Mouse (Mus musculus) heart, embryonic 15.5 days (tissue): Measurements from ENCODE around the gene E2f3. TPM values are rescaled to one million over a fixed set of nuclear protein-coding genes. Genes with fewer than 3 reads are reported as not detected.
A peak's percentile ranks its signal among the peaks of the same experiment; 100 is the strongest.

Experiments used
- ATAC-seq: fragments of 200-750 bp; cut with Nextera tagmentation; replicated peaks from 2 replicates; pipeline ENCODE4 v1.8.0; 2017; ENCODE audit warnings: low read depth, moderate TSS enrichment; ENCODE audit not compliant: insufficient number of reproducible peaks, insufficient read depth, low FRiP score
- H3K27ac ChIP-seq: fragments of 300-500 bp; sonication (generic); 2 replicates; pipeline ENCODE4 v1.5.1; 2015; ENCODE audit warnings: mild to moderate bottlenecking, inconsistent platforms
- H3K27me3 ChIP-seq: fragments of 300-500 bp; sonication (generic); 2 replicates; pipeline ENCODE4 v1.6.1; 2015; ENCODE audit warnings: inconsistent platforms
- H3K36me3 ChIP-seq: fragments of 300-500 bp; sonication (generic); 2 replicates; pipeline ENCODE4 v1.6.1; 2015; ENCODE audit warnings: mild to moderate bottlenecking, inconsistent platforms
- H3K4me1 ChIP-seq: fragments of 300-500 bp; sonication (generic); replicated peaks from 2 replicates; pipeline ENCODE4 v1.6.1; 2015; ENCODE audit warnings: inconsistent platforms
- H3K4me2 ChIP-seq: fragments of 300-500 bp; sonication (generic); 2 replicates; pipeline ENCODE4 v1.6.1; 2015; ENCODE audit warnings: inconsistent platforms, mild to moderate bottlenecking, moderate library complexity
- H3K4me3 ChIP-seq: fragments of 300-500 bp; sonication (generic); 2 replicates; pipeline ENCODE4 v1.5.1; 2015; ENCODE audit warnings: mild to moderate bottlenecking, inconsistent platforms
- H3K9ac ChIP-seq: fragments of 300-500 bp; sonication (generic); 2 replicates; pipeline ENCODE4 v1.6.1; 2015; ENCODE audit warnings: mild to moderate bottlenecking, inconsistent platforms
- H3K9me3 ChIP-seq: fragments of 300-500 bp; sonication (generic); replicated peaks from 2 replicates; pipeline ENCODE4 v1.6.1; 2016; ENCODE audit warnings: inconsistent platforms
- WGBS: fragments of 180-500 bp; shearing (Covaris S2); methylation state at CpG from one replicate; pipeline ENCODE4 v1.1.7; 2015; ENCODE audit warnings: mixed read lengths; 5-methylcytosine and 5-hydroxymethylcytosine counted together
- polyA plus RNA-seq: library from polyadenylated mRNA; unstranded; fragments of >200 nt; fragmentation: Nextera tagmentation; extraction: Ambion mirVana; gene quantifications from 2 replicates; pipeline ENCODE4 v1.2.1, GENCODE M21; 2015

E2f3 gene
- polyA plus RNA-seq, 1 experiment from 2014 or later = 6.9 TPM

DNA sequence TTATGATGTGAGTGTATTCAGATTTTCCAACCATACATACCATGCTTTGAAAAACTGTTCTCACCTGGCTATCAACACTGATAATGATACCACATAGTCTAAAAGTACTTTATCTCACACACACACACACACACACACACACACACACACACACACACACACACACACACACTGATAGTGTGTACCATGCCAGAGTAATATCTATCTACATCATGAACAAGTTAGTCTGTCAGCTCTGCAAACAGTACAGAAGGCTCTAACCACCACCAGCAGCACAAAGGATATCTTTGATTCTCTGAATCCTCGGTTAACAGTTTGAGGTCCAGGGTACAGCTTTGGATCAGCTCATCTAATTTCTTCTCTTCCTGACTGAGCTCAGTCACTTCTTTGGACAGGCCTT, 69.3 kb downstream of the E2f3 start:
- WGBS = 44% methylated on average over 1 of the region's 1 CpGs
- no peaks in the 10 kb centered on the region for H3K27me3 ChIP-seq
- H3K9me3 ChIP-seq = no peaks in the 10 kb centered on the region
- no peak overlapping the region for H3K9ac ChIP-seq
- 0 out of 2 replicates have a peak, but pooled peaks have one; percentile 7 for ATAC-seq
- H3K4me2 ChIP-seq = no peak overlapping the region
- peaks cover 33% of the 10 kb centered on the region for H3K36me3 ChIP-seq
- H3K4me1 ChIP-seq = 0 out of 2 replicates have a peak, but pooled peaks cover 2% of the 10 kb centered on the region
- peak overlapping the region; percentile 9 for H3K27ac ChIP-seq
- no peak overlapping the region for H3K4me3 ChIP-seq

DNA sequence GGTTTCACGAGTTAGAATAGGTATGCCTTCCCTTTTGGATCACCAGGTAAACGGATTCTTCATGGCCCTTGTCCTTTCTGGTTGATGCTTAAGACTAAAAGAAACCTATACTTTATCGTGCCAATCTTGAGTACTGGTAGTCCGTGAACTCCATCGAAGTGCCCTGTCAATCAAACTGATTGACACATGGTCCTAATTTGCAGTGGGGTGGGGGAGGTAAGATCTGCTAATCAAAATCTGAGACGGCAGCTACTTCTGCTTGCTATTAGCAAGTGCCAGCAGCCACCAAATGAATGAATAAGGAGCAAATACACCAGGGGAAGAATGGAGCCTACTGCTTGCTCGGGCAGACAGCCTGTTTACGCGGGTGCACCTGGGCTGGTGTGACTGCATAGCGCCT, 72.3 kb downstream of the E2f3 start:
- Histone ChIP-seq H3K9ac (no peak overlapping the region), H3K36me3 (peaks cover 56% of the 10 kb centered on the region), H3K4me2 (no peak overlapping the region), H3K4me3 (no peak overlapping the region), H3K9me3 (no peaks in the 10 kb centered on the region), H3K4me1 (0 out of 2 replicates have a peak, but pooled peaks cover 2% of the 10 kb centered on the region), H3K27ac (no peak overlapping the region), H3K27me3 (no peaks in the 10 kb centered on the region)
- ATAC-seq = no peak
- 86% methylated on average over 10 of the region's 10 CpGs for WGBS

DNA sequence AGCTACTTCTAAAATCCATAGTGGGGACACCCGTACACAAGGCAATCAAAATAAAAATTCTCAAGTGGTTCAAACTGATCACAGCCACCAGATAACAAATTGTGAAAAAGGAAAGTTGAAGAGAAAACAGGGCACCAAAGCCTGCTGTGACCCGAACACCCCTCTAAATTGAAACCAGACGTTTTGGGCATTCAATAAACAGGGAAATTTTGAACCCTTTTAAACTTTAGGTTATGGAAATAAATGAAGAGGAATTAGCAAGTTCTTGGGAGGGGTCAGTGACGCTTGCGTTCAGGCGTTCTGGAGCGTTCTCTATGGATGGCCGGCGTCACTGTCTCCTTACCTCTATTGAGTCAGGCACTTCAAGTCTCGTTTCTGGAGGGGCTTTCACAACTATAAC, 72.8 kb downstream of the E2f3 start:
- Histone ChIP-seq H3K9ac (no peak overlapping the region), H3K4me1 (0 out of 2 replicates have a peak, but pooled peaks cover 2% of the 10 kb centered on the region), H3K9me3 (no peaks in the 10 kb centered on the region), H3K4me2 (no peak overlapping the region), H3K36me3 (peaks cover 60% of the 10 kb centered on the region), H3K4me3 (no peak overlapping the region), H3K27me3 (no peaks in the 10 kb centered on the region), H3K27ac (no peak overlapping the region)
- WGBS = 89% methylated on average over 10 of the region's 10 CpGs
- no peak for ATAC-seq

DNA sequence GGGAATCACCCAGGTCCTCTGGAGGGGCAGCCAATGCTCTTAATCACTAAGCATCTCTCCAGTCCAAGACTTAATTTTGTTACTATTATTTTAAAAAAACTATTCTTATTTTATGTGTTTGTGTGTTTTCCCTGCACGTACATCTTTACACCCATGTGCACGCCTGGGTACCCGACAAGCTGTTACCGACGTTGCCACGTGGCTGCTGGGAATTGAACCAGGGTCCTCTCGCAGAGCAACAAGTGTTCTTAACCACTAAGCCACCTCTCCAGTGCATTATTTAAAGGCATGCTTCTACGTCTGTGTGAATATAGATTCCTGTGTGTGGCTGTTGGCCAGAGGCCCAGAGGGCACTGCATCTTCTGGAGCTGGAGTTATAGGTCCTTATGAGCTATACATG, 73.6 kb downstream of the E2f3 start:
- no peak for ATAC-seq
- 93% methylated on average over 8 of the region's 8 CpGs for WGBS
- Histone ChIP-seq H3K36me3 (peaks cover 63% of the 10 kb centered on the region), H3K27me3 (no peaks in the 10 kb centered on the region), H3K4me1 (0 out of 2 replicates have a peak, but pooled peaks cover 2% of the 10 kb centered on the region), H3K9ac (no peak overlapping the region), H3K9me3 (no peaks in the 10 kb centered on the region), H3K27ac (no peak overlapping the region), H3K4me3 (no peak overlapping the region), H3K4me2 (no peak overlapping the region)

DNA sequence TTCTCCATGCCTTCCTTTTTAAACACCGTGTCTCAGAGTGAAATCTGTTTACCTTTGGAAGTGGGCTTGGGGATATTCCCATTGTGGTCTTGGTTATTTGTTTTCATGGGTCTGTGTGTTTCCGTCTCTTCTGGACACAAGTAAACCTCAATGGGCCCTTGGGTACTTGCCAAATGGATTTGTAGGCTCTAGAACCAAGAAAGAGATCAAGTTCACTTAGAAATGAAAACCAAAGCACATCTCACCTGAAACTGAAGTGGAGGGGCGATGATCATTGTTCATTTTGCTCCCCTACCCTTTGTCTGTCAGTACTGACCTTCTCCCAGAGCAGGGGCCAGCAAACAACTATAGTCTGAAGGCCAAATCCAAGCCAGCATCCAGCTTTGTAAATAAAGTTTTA, 74.7 kb downstream of the E2f3 start:
- no peak overlapping the region for H3K4me3 ChIP-seq
- 94% methylated on average over 3 of the region's 3 CpGs for WGBS
- no peaks in the 10 kb centered on the region for H3K27me3 ChIP-seq
- H3K4me1 ChIP-seq = no peaks in the 10 kb centered on the region
- peaks cover 69% of the 10 kb centered on the region for H3K36me3 ChIP-seq
- H3K27ac ChIP-seq = no peak overlapping the region
- H3K9me3 ChIP-seq = no peaks in the 10 kb centered on the region
- no peak overlapping the region for H3K4me2 ChIP-seq
- H3K9ac ChIP-seq = no peak overlapping the region
- no peak for ATAC-seq

DNA sequence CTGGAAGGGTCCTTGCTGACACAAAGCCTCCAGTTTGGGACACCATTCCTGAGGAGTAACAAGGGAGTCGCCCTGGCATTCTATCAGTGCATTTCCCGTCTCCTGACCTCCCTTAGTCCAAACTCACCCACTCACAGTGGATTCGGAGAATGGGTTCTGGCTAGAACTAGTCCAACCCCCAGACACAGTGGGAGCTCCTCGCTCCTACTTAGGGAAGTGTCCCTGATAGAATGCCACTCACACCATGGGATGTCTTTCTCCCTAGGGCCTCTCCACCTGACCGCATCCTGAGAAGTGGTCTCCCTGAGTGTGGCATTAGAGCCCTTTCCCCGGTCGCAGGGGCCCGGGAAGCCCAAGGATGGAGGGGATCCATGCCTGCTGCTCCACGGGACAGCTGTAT, 77.4 kb downstream of the E2f3 start:
- Histone ChIP-seq H3K4me2 (no peak overlapping the region), H3K9me3 (peaks cover 7% of the 10 kb centered on the region; the same call in 1 of the 2 replicates), H3K27me3 (no peaks in the 10 kb centered on the region), H3K4me3 (no peak overlapping the region), H3K27ac (no peak overlapping the region), H3K9ac (no peak overlapping the region), H3K36me3 (peaks cover 76% of the 10 kb centered on the region), H3K4me1 (no peaks in the 10 kb centered on the region)
- ATAC-seq = no peak
- WGBS = 90% methylated on average over 9 of the region's 9 CpGs

DNA sequence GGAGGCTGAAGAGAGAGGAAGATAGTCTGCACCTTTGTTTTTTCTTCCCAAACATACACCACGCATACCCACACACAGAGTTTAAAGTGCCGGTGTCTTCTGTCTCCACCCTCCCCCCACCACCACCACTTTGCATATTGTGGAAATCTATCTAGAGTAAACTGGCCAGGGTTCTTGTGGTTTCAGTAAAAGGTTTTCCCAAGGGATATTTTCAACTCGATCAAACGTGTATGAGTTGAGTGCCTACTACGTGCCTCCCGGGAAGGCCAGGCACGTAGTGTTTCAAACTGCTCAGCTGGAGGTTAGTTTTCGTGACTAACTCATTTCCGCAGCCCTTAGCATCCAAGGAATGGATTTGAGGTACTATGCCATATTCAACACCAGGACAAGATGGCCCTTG, 77.9 kb downstream of the E2f3 start:
- 92% methylated on average over 9 of the region's 9 CpGs for WGBS
- H3K4me3 ChIP-seq = no peak overlapping the region
- peaks cover 7% of the 10 kb centered on the region; the same call in 1 of the 2 replicates for H3K9me3 ChIP-seq
- no peaks in the 10 kb centered on the region for H3K4me1 ChIP-seq
- ATAC-seq = no peak
- peaks cover 71% of the 10 kb centered on the region for H3K36me3 ChIP-seq
- no peak overlapping the region for H3K9ac ChIP-seq
- no peak overlapping the region for H3K27ac ChIP-seq
- no peak overlapping the region for H3K4me2 ChIP-seq
- H3K27me3 ChIP-seq = no peaks in the 10 kb centered on the region

DNA sequence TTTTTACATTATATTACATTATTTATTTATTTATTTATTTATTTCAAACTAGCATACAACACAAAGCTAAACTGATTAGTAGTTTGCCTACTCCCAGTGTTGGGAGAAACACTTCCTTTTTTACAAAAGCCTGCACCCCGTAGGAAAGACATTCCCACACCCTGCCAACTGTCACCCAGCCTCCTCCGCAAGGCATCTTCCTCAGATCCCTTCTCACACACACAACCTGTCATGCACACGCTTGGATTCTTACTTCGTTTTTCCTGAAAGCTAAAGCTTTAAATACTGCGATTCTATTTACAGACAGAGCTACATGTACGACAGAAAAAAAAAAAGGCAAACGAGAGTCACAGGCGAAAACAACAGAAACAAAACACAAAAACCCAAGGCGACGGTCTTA, 79.1 kb downstream of the E2f3 start:
- WGBS = 92% methylated on average over 10 of the region's 10 CpGs
- peaks cover 7% of the 10 kb centered on the region; the same call in 1 of the 2 replicates for H3K9me3 ChIP-seq
- H3K27ac ChIP-seq = no peak overlapping the region
- H3K4me1 ChIP-seq = no peaks in the 10 kb centered on the region
- no peaks in the 10 kb centered on the region for H3K27me3 ChIP-seq
- H3K9ac ChIP-seq = no peak overlapping the region
- peaks cover 62% of the 10 kb centered on the region for H3K36me3 ChIP-seq
- ATAC-seq = no peak
- no peak overlapping the region for H3K4me3 ChIP-seq
- no peak overlapping the region for H3K4me2 ChIP-seq

DNA sequence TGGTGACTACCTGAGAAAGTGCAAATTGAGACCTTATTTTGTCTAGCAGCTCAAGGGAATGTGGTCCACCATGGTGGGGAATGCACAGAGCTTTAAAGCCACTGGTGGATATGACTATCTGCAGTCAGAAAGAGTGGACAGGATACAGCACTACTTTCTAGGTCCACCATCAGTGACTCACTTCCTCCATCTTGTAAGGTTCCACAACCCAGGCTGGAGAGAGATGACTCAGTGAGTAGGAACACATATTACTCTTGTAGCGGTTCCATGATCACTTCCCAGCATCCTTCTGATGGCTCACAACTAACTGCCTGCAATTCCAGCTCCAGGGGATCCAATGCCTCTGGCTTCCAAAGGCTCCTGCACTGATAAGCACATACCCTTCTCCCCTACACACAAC, 82.5 kb downstream of the E2f3 start:
- Histone ChIP-seq H3K4me2 (no peak overlapping the region), H3K4me1 (no peaks in the 10 kb centered on the region), H3K36me3 (peaks cover 31% of the 10 kb centered on the region), H3K9me3 (peaks cover 7% of the 10 kb centered on the region; the same call in 1 of the 2 replicates), H3K27ac (no peak overlapping the region), H3K27me3 (no peaks in the 10 kb centered on the region), H3K4me3 (no peak overlapping the region), H3K9ac (no peak overlapping the region)
- WGBS = 83% methylated on average over 1 of the region's 1 CpGs
- ATAC-seq = no peak

DNA sequence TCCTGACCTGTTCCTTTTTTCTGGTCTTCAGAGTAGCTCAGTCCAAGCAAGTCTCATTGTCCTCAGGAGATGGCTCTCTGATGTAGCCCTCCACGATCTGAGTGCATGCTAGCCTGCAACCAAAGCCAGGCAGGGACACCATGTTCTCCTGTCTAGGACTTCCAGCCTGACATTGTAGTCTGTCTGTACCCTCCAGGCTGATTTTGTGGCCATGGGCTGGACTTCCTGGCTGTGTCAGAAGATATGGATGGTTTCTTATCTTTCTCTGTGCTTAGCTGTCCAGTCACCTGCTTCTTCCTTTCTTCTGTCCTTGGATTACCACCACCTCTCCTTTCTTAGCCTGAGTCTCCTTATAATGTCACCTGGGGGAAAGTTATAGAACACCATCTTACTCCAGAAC, 83.2 kb downstream of the E2f3 start:
- 89% methylated on average over 1 of the region's 1 CpGs for WGBS
- Histone ChIP-seq H3K27me3 (no peaks in the 10 kb centered on the region), H3K9me3 (peaks cover 7% of the 10 kb centered on the region; the same call in 1 of the 2 replicates), H3K4me1 (no peaks in the 10 kb centered on the region), H3K4me3 (no peak overlapping the region), H3K9ac (no peak overlapping the region), H3K27ac (no peak overlapping the region), H3K4me2 (no peak overlapping the region), H3K36me3 (peaks cover 24% of the 10 kb centered on the region)
- ATAC-seq = no peak

DNA sequence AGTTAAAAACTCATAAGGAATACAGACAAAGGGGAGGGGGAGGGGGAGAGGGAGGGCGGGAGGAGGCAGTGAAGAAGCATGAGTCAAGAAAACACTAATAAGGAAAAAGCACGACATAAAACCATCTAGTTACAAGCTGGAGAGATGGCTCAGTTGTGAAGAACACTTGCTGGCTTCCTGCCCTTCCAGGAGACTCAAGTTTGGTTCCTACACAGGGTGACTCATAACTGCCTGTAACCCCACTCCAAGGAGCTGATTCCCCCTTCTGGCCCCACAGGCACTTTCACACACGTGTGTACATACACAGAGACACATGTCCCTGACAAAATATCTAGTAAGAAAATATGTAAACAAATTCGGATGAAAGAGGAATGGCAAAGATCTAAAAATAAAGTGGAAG, 84.2 kb downstream of the E2f3 start:
- H3K27me3 ChIP-seq = no peaks in the 10 kb centered on the region
- peaks cover 15% of the 10 kb centered on the region for H3K36me3 ChIP-seq
- ATAC-seq = no peak
- no peak overlapping the region for H3K9ac ChIP-seq
- H3K4me1 ChIP-seq = no peaks in the 10 kb centered on the region
- no peak overlapping the region for H3K27ac ChIP-seq
- H3K4me2 ChIP-seq = no peak overlapping the region
- WGBS = 67% methylated on average over 4 of the region's 4 CpGs
- no peak overlapping the region for H3K4me3 ChIP-seq
- peaks cover 7% of the 10 kb centered on the region; the same call in 1 of the 2 replicates for H3K9me3 ChIP-seq

DNA sequence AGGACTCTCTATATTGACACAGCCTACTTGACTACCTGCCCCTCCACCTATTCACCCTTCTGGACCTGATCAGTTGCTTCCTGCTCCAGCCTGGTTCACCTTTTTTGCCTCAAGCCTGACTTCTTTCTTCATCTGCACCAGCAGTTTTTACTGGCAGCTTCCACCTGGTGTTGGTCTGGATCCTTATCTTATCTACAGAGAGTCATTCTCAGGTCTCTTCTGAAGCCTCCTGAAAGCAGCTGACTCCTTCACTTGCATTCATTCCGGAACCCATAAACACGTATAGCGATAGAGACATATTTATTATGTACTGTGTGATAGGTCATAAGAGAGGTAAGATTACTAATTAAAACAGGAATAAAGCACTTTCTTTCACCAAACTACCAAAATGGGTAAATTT, 119.1 kb downstream of the E2f3 start:
- no peak overlapping the region for H3K4me2 ChIP-seq
- no peak for ATAC-seq
- H3K27ac ChIP-seq = no peak overlapping the region
- no peaks in the 10 kb centered on the region for H3K36me3 ChIP-seq
- no peaks in the 10 kb centered on the region for H3K9me3 ChIP-seq
- H3K4me3 ChIP-seq = no peak overlapping the region
- H3K9ac ChIP-seq = no peak overlapping the region
- WGBS = 76% methylated on average over 3 of the region's 3 CpGs
- H3K4me1 ChIP-seq = 0 out of 2 replicates have a peak, but pooled peaks cover 5% of the 10 kb centered on the region
- H3K27me3 ChIP-seq = no peaks in the 10 kb centered on the region
